Mouse (Mus musculus): ENCODE results near the gene Gpr18.

- TF ChIP-seq CTCF (IDR thresholded peaks at IDR 0.05; ENCODE audit: low read depth) (no peak), EP300 (IDR thresholded peaks at IDR 0.05; ENCODE audit: low read depth) (no peak)
Measured at GRCm38 (mm10) chr14:121912501-121912900, 3.1 kb downstream of the Gpr18 start.

Data from liver, postnatal 0 days (tissue).